Mouse (Mus musculus) gastrocnemius, postnatal 25 days (tissue): Measurements from ENCODE around the gene Dagla. TPM values are rescaled to one million over a fixed set of nuclear protein-coding genes. Genes with fewer than 3 reads are reported as not detected.

ENCODE experiments used
- DNase-seq: peaks from one replicate; pipeline ENCODE4 v3.0.0; 2022
- total RNA-seq, 2 experiments: library from RNA; stranded (reverse); gene quantifications; 1 replicate in 1 of 2; 2 replicates in 1 of 2; pipeline ENCODE4 v1.2.3; 2021

Gene Dagla
- total RNA-seq, 2 experiments from 2014 or later = 4.0 to 6.7 TPM

GRCm38 (mm10) chr19:10203146-10203847 is 101.4 kb downstream of the Dagla start:
- no peak for DNase-seq

DNA sequence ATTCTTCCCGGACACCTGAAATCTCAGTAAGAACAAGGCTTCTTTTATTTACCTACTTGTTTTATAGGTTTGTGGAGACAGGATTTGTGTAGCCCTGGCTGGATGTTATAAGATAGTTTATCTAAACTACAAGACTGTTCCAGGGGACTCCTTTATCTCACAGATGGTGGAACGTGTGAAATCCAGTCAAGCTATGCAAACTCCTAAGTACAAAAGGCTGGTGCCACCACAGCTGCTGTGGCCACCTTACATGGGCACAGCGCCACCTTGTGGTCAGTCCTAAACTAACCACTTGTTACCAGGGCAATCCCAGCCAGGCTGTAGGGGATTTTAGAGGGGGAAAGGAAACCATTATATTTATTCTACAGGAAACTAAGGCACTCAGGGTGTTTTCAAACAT is 106.0 kb downstream of the Dagla start:
- DNase-seq = peak; percentile 54

DNA sequence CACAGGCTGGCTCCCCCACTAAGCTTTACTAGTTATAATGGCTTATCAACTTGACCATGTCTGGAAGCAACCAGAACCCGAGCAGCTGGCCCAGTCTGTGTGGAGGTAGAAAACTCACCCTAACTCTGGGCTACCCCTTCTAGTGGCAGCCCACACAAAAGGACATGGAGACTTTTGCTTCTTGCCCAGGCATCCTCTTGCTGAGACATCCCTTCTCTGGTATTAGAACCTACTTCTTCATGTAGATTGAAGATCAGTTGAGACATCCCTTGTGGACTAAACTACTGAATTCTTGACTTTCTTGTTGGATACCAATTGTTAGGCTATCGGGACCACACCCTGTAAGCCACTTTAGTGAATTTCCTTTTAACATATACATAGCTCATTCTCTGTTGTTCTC is 106.4 kb downstream of the Dagla start:
- no peak for DNase-seq

- no peak for DNase-seq
These were observed 107.5 kb downstream of the Dagla start for GRCm38 (mm10) chr19:10197130-10197529.

Other genes starting within 250 kb of the Dagla start
- 1 to 10 TPM; 2.8 to 3.4 TPM for gene Fads2, start 203.1 kb downstream of the Dagla start, total RNA-seq
- gene Fads1, start 122.0 kb downstream of the Dagla start, total RNA-seq = 1 to 10 TPM; 6.9 to 8.2 TPM
- 10 to 100 TPM; 81.8 to 94.5 TPM for gene Tmem258, start 100.9 kb downstream of the Dagla start, total RNA-seq
- 1 to 10 TPM; 2.9 to 3.7 TPM for gene Fen1, start 100.7 kb downstream of the Dagla start, total RNA-seq
- not detected for gene Myrf, start 64.1 kb downstream of the Dagla start, total RNA-seq
- gene Syt7, start 84.2 kb upstream of the Dagla start, total RNA-seq = 1 to 10 TPM; 1.9 to 4.1 TPM
- gene Lrrc10b, start 152.6 kb upstream of the Dagla start, total RNA-seq = under 1 TPM; 0.13 to 0.38 TPM
- under 1 TPM; 0.90 to 0.91 TPM for gene Ppp1r32, start 178.1 kb upstream of the Dagla start, total RNA-seq
- 10 to 100 TPM; 18.0 to 18.5 TPM for gene Cpsf7, start 220.4 kb upstream of the Dagla start, total RNA-seq
- gene Sdhaf2, start 221.3 kb upstream of the Dagla start, total RNA-seq = 10 to 100 TPM; 49.0 to 54.0 TPM